Mouse (Mus musculus) hindbrain, embryonic 16.5 days (tissue): ENCODE data around the gene Pard3b. TPM values are rescaled to one million over a fixed set of nuclear protein-coding genes. Genes with fewer than 3 reads are reported as not detected.

ENCODE experiments used
- ATAC-seq: fragments of 200-750 bp; cut with Nextera tagmentation; 2 replicates; pipeline ENCODE4 v1.8.0; 2017; ENCODE audit warnings: moderate TSS enrichment, moderate library complexity
- H3K27ac ChIP-seq: fragments of 300-500 bp; sonication (generic); 2 replicates; pipeline ENCODE4 v1.5.1; 2014; ENCODE audit warnings: low read depth, mild to moderate bottlenecking, control low read depth, low read length, moderate library complexity
- H3K27me3 ChIP-seq: fragments of 300-500 bp; sonication (generic); replicated peaks from 2 replicates; pipeline ENCODE4 v1.6.1; 2014; ENCODE audit warnings: low read length; ENCODE audit not compliant: control insufficient read depth, insufficient read depth
- H3K36me3 ChIP-seq: fragments of 300-500 bp; sonication (generic); 2 replicates; pipeline ENCODE4 v1.6.1; 2014; ENCODE audit warnings: mild to moderate bottlenecking, low read length, moderate library complexity, mixed read lengths; ENCODE audit not compliant: control insufficient read depth, insufficient read depth
- H3K4me1 ChIP-seq: fragments of 300-500 bp; sonication (generic); 2 replicates; pipeline ENCODE4 v1.6.1; 2014; ENCODE audit warnings: low read depth, low read length; ENCODE audit not compliant: control insufficient read depth, insufficient read depth
- H3K4me2 ChIP-seq: fragments of 300-500 bp; sonication (generic); 2 replicates; pipeline ENCODE4 v1.6.1; 2014; ENCODE audit warnings: mild to moderate bottlenecking, low read length, control low read depth, moderate library complexity
- H3K4me3 ChIP-seq: fragments of 300-500 bp; sonication (generic); 2 replicates; pipeline ENCODE4 v1.5.1; 2014; ENCODE audit warnings: mild to moderate bottlenecking, low read length, control low read depth, moderate library complexity
- H3K9ac ChIP-seq: fragments of 300-500 bp; sonication (generic); 2 replicates; pipeline ENCODE4 v1.6.1; 2014; ENCODE audit warnings: low read depth, mild to moderate bottlenecking, control low read depth, low read length, moderate library complexity
- H3K9me3 ChIP-seq: fragments of 300-500 bp; sonication (generic); 2 replicates; pipeline ENCODE4 v1.6.1; 2014; ENCODE audit warnings: mild to moderate bottlenecking, low read length, moderate library complexity; ENCODE audit not compliant: control insufficient read depth
- WGBS: fragments of 180-500 bp; shearing (Covaris S2); extraction: QIAGEN DNeasy Blood & Tissue Kit; methylation state at CpG from one replicate; pipeline ENCODE4 v1.1.7; 2014; 5-methylcytosine and 5-hydroxymethylcytosine counted together
- polyA plus RNA-seq: library from polyadenylated mRNA; unstranded; fragments of >200 nt; fragmentation: Nextera tagmentation; extraction: Ambion mirVana; gene quantifications from 2 replicates; pipeline ENCODE4 v1.2.1, GENCODE M21; 2015

Pard3b gene
- polyA plus RNA-seq, 1 experiment from 2014 or later, result 8.9 TPM

DNA sequence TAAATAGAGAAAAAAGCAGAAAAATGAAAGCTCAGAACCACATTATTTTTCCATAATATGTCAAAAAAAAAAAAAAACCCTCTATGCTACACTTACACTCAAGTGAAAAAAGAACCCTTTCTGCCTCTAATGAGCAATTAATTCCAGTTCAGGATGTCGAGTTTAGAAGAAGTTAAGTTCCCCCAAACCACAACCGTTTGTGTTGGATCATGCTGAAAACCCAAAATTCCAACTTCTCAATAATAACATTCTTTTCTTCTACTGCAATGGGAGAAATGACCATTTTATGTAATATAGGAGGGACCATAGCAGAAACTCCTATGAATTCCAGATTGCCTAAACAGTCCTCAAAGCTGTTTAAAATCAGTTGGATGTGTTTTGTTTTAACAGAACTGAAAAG is 911.9 kb downstream of the Pard3b start:
- no peak overlapping the region for H3K4me3 ChIP-seq
- no peak overlapping the region for H3K9ac ChIP-seq
- H3K27ac ChIP-seq, result no peak overlapping the region
- no peak for ATAC-seq
- 81% methylated on average over 2 of the region's 2 CpGs for WGBS
- no peaks in the 10 kb centered on the region for H3K9me3 ChIP-seq
- no peak overlapping the region for H3K4me2 ChIP-seq
- H3K27me3 ChIP-seq, result no peaks in the 10 kb centered on the region
- H3K36me3 ChIP-seq, result no peaks in the 10 kb centered on the region
- no peaks in the 10 kb centered on the region for H3K4me1 ChIP-seq

DNA sequence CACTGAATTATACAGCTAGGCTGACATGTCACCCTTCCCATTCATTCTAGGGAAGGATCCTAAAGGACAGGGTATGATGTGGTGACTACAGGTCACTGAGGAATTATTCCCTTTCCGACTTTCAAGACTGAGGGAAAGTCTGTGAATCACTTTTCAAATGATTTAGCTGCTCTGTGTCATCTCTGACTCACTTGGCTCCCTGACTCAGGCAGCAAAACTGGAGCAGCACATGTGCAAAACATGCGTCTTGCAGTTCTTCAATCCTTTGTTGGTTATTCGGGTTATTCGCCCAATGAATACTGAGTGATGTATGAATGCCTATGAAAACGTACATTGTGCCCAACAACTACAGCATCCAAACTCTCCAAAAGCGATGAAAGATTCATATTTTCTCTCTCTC is 912.9 kb downstream of the Pard3b start:
- H3K36me3 ChIP-seq, result no peaks in the 10 kb centered on the region
- H3K4me1 ChIP-seq, result no peaks in the 10 kb centered on the region
- ATAC-seq, result no peak
- no peak overlapping the region for H3K4me3 ChIP-seq
- H3K9me3 ChIP-seq, result no peaks in the 10 kb centered on the region
- no peak overlapping the region for H3K4me2 ChIP-seq
- 84% methylated on average over 6 of the region's 6 CpGs for WGBS
- no peaks in the 10 kb centered on the region for H3K27me3 ChIP-seq
- H3K27ac ChIP-seq, result no peak overlapping the region
- no peak overlapping the region for H3K9ac ChIP-seq

DNA sequence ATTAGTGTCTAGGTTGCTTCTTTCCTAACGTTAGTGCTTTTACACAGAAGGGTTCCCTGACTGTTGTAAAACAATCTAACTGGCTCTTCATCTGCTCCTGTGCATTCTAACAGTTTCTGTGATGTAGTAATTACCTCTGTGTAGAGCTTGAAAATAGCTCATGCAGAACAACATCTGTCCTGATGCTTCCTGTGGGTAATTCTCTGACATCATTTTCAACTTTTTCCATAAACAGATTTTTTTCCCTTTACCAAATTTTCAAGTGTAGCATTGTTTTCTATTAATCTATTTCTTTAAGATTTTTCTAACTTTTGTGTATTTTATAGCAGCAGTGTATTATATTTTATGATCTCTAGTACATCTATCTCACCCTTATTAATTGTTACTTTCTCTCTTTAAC is 917.2 kb downstream of the Pard3b start:
- Histone ChIP-seq H3K4me2 (no peak overlapping the region), H3K4me1 (no peaks in the 10 kb centered on the region), H3K9ac (no peak overlapping the region), H3K4me3 (no peak overlapping the region), H3K9me3 (no peaks in the 10 kb centered on the region), H3K27me3 (no peaks in the 10 kb centered on the region), H3K27ac (no peak overlapping the region), H3K36me3 (no peaks in the 10 kb centered on the region)
- 50% methylated on average over 1 of the region's 1 CpGs for WGBS
- ATAC-seq, result no peak

DNA sequence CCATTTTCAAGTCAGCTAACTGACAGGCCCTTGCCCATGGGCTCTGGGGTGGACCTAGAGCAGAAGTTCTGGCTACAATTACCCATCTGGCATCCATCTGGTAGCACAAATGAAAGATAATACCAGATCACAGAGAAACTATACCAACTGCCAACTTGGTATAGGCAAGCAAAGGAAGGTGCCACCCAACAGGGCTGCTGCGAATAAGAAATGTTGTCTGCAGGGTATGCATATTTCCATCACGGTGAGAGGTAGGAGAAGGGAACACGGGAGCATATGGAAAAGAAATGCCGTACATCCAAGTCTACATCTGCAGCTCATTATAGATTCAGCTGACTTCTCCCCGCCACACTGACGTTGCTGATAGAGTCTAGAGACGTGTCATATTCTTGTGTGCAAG is 924.4 kb downstream of the Pard3b start:
- Histone ChIP-seq H3K36me3 (no peaks in the 10 kb centered on the region), H3K27ac (no peak overlapping the region), H3K27me3 (no peaks in the 10 kb centered on the region), H3K4me1 (peaks cover 8% of the 10 kb centered on the region), H3K4me3 (no peak overlapping the region), H3K9me3 (no peaks in the 10 kb centered on the region), H3K9ac (no peak overlapping the region), H3K4me2 (no peak overlapping the region)
- 63% methylated on average over 7 of the region's 7 CpGs for WGBS
- ATAC-seq, result no peak

GRCm38 (mm10) chr1:62564245-62565119 is 925.9 kb downstream of the Pard3b start:
- peak overlapping the region; percentile 41 for H3K4me2 ChIP-seq
- H3K36me3 ChIP-seq, result no peaks in the 10 kb centered on the region
- 0 out of 2 replicates have a peak overlapping the region, but pooled peaks have one; percentile 44 for H3K27ac ChIP-seq
- 22% methylated on average over 13 of the region's 13 CpGs for WGBS
- H3K27me3 ChIP-seq, result no peaks in the 10 kb centered on the region
- no peak overlapping the region for H3K4me3 ChIP-seq
- no peak overlapping the region; the same call in 1 of the 2 replicates for H3K9ac ChIP-seq
- H3K9me3 ChIP-seq, result no peaks in the 10 kb centered on the region
- ATAC-seq, result 0 out of 2 replicates have a peak, but pooled peaks have one; percentile 48
- peaks cover 8% of the 10 kb centered on the region for H3K4me1 ChIP-seq

GRCm38 (mm10) chr1:62565120-62565809 is 926.6 kb downstream of the Pard3b start:
- Histone ChIP-seq H3K9ac (no peak overlapping the region), H3K9me3 (no peaks in the 10 kb centered on the region), H3K4me1 (peaks cover 8% of the 10 kb centered on the region), H3K36me3 (no peaks in the 10 kb centered on the region), H3K4me3 (no peak overlapping the region), H3K27ac (no peak overlapping the region), H3K27me3 (no peaks in the 10 kb centered on the region), H3K4me2 (peak overlapping the region; percentile 41)
- WGBS, result 54% methylated on average over 9 of the region's 9 CpGs
- 0 out of 2 replicates have a peak, but pooled peaks have one; percentile 2 for ATAC-seq

DNA sequence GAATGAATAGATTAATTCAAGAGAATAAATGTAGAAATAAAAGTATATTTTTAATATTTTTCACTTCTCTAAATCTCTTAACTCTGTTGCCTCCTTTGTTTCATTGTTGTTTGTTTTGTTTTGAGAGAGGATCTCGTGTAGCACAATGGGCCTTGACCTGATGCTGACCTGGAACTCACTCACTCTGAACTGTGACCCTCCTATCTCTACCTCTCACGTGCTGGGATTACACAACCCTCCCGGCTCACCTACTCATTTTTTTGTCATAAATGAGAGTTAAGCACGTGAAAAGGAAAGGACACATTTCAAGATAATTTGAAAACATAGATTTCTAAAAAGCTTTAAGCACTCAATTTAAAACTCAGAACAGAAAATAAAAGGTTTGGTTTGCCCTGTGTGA is 928.0 kb downstream of the Pard3b start:
- no peak for ATAC-seq
- WGBS, result 26% methylated on average over 4 of the region's 4 CpGs
- no peaks in the 10 kb centered on the region for H3K36me3 ChIP-seq
- peaks cover 8% of the 10 kb centered on the region for H3K4me1 ChIP-seq
- H3K4me3 ChIP-seq, result no peak overlapping the region
- no peaks in the 10 kb centered on the region for H3K27me3 ChIP-seq
- no peak overlapping the region for H3K4me2 ChIP-seq
- H3K9ac ChIP-seq, result no peak overlapping the region
- no peak overlapping the region for H3K27ac ChIP-seq
- no peaks in the 10 kb centered on the region for H3K9me3 ChIP-seq

GRCm38 (mm10) chr1:62576939-62577590 is 938.4 kb downstream of the Pard3b start:
- H3K27ac ChIP-seq, result no peak overlapping the region
- ATAC-seq, result no peak
- no peaks in the 10 kb centered on the region for H3K4me1 ChIP-seq
- 68% methylated on average over 3 of the region's 3 CpGs for WGBS
- H3K27me3 ChIP-seq, result no peaks in the 10 kb centered on the region
- no peak overlapping the region for H3K4me3 ChIP-seq
- no peaks in the 10 kb centered on the region for H3K9me3 ChIP-seq
- H3K4me2 ChIP-seq, result no peak overlapping the region
- no peak overlapping the region for H3K9ac ChIP-seq
- H3K36me3 ChIP-seq, result no peaks in the 10 kb centered on the region
